Mouse (Mus musculus) kidney, adult 2 months (tissue): ENCODE measurements around the gene Ap1s1. TPM values are rescaled to one million over a fixed set of nuclear protein-coding genes. Genes with fewer than 3 reads are reported as not detected.

Experiments
- DNase-seq: peaks from one replicate; pipeline ENCODE4 v3.0.0; 2021
- H3K27ac ChIP-seq: fragments of 200-500 bp; 2 replicates; pipeline ENCODE4 v1.5.1; 2012; ENCODE audit warnings: low read depth, low read length, control low read depth, inconsistent platforms; ENCODE audit not compliant: insufficient read depth
- H3K27me3 ChIP-seq: fragments of 200-500 bp; replicated peaks from 2 replicates; pipeline ENCODE4 v1.6.1; 2012; ENCODE audit warnings: mild to moderate bottlenecking, moderate library complexity, low read length, inconsistent platforms; ENCODE audit not compliant: control insufficient read depth, insufficient read depth
- H3K36me3 ChIP-seq: fragments of 200-500 bp; 2 replicates; pipeline ENCODE4 v1.6.1; 2012; ENCODE audit warnings: mild to moderate bottlenecking, moderate library complexity, low read length, inconsistent platforms; ENCODE audit not compliant: control insufficient read depth, insufficient read depth
- H3K4me1 ChIP-seq: fragments of 200-500 bp; 2 replicates; pipeline ENCODE4 v1.6.1; 2011; ENCODE audit warnings: low read length; ENCODE audit not compliant: control insufficient read depth, insufficient read depth
- H3K4me3 ChIP-seq: fragments of 200-500 bp; 2 replicates; pipeline ENCODE4 v1.5.1; 2011; ENCODE audit warnings: mild to moderate bottlenecking, low read depth, low read length, control low read depth; ENCODE audit not compliant: insufficient read depth
- CTCF ChIP-seq: fragments of 200-500 bp; conservative IDR thresholded peaks from 2 replicates; pipeline ENCODE4 v1.5.1; 2011; ENCODE audit warnings: low read depth, mild to moderate bottlenecking, control low read depth, low read length, moderate library complexity, mixed read lengths; ENCODE audit not compliant: insufficient read depth, insufficient read length
- POLR2A ChIP-seq: fragments of 200-500 bp; IDR thresholded peaks from one replicate; pipeline ENCODE4 v1.6.1; 2011; ENCODE audit warnings: low read depth, low read length, control low read depth
- WGBS: fragments of 180-500 bp; shearing (Covaris S2); methylation state at CpG from one replicate; pipeline ENCODE4 v1.1.7; 2018; 5-methylcytosine and 5-hydroxymethylcytosine counted together
- polyA plus RNA-seq: library from polyadenylated mRNA; depleted of rRNA; stranded (reverse); fragments of >200 nt; gene quantifications from 2 replicates; pipeline ENCODE4 v1.2.3, GENCODE M21; 2012

Gene Ap1s1
- polyA plus RNA-seq, 1 experiment = 67.0 TPM

DNA sequence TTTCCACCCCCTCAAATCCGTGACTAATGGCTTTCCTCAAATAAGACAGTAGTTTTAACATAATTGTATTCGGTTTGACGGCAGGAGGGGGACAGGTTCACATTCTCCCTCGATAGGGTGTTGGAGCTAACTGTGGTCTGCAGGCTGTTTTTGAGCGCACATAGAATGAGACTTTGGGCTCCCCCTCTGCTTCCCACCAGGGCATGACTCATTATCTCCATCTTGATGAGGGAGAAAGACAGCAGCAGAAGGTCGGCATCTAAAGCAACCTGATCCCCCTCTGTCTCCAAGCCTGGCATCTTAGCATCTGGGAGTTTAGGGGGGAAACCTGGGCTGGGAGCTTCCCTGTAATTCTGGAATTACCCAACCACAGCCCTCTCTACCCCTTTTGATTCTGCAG is 19.5 kb upstream of the Ap1s1 start:
- no peak for DNase-seq
- Histone ChIP-seq H3K27me3 (no peaks in the 10 kb centered on the region), H3K4me1 (no peaks in the 10 kb centered on the region), H3K4me3 (no peak overlapping the region), H3K27ac (no peak overlapping the region), H3K36me3 (no peaks in the 10 kb centered on the region)
- TF ChIP-seq POLR2A (no peak), CTCF (no peak)
- WGBS = 67% methylated on average over 6 of the region's 6 CpGs

DNA sequence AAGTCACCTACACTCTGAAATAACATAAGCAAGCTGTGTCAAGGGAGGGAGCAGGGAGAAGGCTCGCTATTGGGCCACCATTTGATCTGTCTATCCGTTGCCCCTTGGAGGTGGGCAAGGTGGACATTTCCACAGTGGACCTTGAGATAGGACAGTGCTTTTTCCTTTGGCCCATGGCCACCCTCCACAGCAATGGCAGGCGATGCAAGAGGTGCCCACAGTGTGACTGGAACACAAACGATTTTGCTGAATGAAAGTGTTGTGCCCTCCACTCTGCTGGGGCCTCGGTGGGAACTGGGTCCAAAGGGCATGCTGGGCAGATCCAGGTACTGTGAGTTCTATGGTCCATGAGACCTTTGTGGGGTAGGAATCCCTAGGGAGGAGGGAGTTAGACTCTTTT is 16.7 kb upstream of the Ap1s1 start:
- 80% methylated on average over 5 of the region's 5 CpGs for WGBS
- TF ChIP-seq POLR2A (no peak), CTCF (no peak)
- Histone ChIP-seq H3K27me3 (no peaks in the 10 kb centered on the region), H3K36me3 (no peaks in the 10 kb centered on the region), H3K4me3 (no peak overlapping the region), H3K27ac (no peak overlapping the region), H3K4me1 (no peaks in the 10 kb centered on the region)
- no peak for DNase-seq

DNA sequence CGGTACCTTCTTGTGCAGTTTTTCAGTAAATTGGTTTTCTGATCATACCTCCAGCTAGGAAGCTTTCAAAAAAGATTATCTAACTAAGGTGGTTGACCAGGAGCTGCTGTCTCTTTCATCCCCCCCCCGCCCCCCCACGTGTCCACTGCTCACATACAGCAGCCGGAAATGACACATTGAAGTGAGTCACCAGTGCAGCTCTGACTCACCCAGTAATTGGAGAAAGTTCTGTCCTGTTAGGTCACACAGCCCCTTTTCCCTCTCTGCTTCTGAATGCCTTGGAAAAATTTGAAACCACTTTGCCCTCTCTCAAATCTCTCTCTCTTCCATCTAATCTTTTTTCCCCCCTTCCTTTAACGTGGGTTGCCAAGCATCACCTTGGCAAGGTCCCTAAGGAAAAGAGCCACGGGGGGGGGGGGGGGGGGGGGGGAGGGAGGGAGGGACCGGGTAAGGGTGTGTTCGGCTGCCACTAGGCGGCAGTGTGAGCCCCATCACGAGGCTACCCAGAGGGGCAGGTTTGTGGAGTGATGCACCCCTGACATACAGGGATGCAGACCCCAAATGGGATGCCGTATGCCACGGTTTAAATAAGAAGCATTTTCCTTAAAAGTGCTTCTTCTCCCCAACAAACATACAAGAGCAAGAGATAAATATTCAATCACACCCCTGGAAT is 16.0 kb upstream of the Ap1s1 start:
- 24% methylated on average over 11 of the region's 12 CpGs for WGBS
- no peaks in the 10 kb centered on the region for H3K36me3 ChIP-seq
- peak; percentile 60 for DNase-seq
- TF ChIP-seq CTCF (peak; percentile 64), POLR2A (no peak)
- H3K27ac ChIP-seq = no peak overlapping the region
- H3K4me3 ChIP-seq = no peak overlapping the region
- H3K27me3 ChIP-seq = no peaks in the 10 kb centered on the region
- no peaks in the 10 kb centered on the region for H3K4me1 ChIP-seq

DNA sequence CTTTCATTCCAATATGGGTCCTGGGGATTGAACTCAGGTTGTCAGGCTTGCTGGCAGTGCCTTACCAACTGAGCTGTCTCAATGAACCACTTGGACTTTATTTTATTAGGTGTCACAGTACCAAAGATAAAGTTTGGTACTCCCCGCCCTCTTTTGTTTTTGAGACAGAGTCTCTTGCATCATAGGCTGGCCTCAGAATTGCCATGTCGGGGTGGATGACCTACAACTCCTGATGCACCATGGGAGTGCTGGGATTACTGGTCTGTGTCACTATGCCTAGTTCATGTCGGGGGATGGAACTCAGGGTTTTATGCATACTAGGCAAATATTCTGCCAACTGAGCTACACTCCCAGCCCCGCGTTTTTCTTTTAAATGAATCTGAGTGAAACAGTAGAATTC is 8.9 kb upstream of the Ap1s1 start:
- no peaks in the 10 kb centered on the region; the same call in 1 of the 2 replicates for H3K4me1 ChIP-seq
- no peaks in the 10 kb centered on the region for H3K36me3 ChIP-seq
- WGBS = 70% methylated on average over 5 of the region's 5 CpGs
- no peak overlapping the region for H3K27ac ChIP-seq
- no peaks in the 10 kb centered on the region for H3K27me3 ChIP-seq
- no peak overlapping the region for H3K4me3 ChIP-seq
- TF ChIP-seq POLR2A (no peak), CTCF (no peak)
- no peak for DNase-seq

DNA sequence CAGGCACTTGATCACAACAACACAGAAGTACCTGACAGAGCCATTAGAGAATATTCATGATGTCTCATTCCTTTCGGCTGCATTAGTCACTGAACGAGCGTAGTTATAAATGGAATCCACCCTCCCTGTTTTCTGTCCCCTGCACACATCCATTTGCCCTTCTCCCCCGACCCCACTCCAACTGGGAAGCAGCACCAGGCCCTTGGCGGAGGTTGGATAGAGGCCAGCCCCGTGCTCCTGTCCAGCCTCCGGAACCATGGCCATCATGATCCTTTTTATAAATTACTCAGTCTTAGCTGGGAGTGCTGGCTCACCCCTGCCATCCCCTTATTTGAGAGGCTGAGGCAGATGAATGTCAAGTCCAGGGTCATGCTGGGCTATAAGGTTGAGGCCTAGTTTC is 8.4 kb upstream of the Ap1s1 start:
- H3K27ac ChIP-seq = no peak overlapping the region
- no peaks in the 10 kb centered on the region; the same call in 1 of the 2 replicates for H3K4me1 ChIP-seq
- H3K36me3 ChIP-seq = no peaks in the 10 kb centered on the region
- 73% methylated on average over 7 of the region's 7 CpGs for WGBS
- H3K27me3 ChIP-seq = no peaks in the 10 kb centered on the region
- no peak for DNase-seq
- TF ChIP-seq CTCF (no peak), POLR2A (no peak)
- no peak overlapping the region for H3K4me3 ChIP-seq

DNA sequence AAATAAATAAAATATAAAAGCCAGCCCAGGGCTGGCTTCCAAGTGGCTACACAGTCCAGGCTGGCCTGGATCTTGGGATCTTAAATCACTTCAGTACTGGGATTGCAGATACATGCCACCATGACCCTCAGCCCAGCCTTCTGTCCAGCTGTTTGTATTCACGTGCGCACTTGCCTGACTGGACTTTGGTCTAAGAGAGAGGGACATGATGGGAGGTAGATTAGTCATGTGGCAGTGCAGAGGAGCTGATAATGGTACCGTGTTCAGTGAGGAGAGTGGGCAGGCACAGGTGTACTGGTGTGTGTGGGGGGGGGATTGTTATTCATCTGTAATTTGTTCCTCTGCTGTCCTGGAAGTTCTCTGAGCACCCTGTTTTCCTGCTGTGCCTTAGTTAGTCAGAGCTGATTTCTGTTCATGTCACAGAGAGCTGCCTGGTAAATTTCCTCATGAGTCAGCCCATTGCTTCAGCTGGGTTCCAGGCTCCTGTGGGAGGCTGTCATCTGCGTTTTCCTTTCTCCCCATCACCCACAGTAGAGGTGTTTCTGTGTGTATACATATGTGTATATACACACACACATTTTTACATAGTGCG is 6.1 kb upstream of the Ap1s1 start:
- DNase-seq = peak; percentile 55
- H3K4me1 ChIP-seq = no peaks in the 10 kb centered on the region; the same call in 1 of the 2 replicates
- H3K27me3 ChIP-seq = no peaks in the 10 kb centered on the region
- H3K36me3 ChIP-seq = no peaks in the 10 kb centered on the region
- WGBS = 64% methylated on average over 5 of the region's 5 CpGs
- no peak overlapping the region for H3K27ac ChIP-seq
- H3K4me3 ChIP-seq = no peak overlapping the region
- no peak for TF ChIP-seq CTCF
- no peak for TF ChIP-seq POLR2A

DNA sequence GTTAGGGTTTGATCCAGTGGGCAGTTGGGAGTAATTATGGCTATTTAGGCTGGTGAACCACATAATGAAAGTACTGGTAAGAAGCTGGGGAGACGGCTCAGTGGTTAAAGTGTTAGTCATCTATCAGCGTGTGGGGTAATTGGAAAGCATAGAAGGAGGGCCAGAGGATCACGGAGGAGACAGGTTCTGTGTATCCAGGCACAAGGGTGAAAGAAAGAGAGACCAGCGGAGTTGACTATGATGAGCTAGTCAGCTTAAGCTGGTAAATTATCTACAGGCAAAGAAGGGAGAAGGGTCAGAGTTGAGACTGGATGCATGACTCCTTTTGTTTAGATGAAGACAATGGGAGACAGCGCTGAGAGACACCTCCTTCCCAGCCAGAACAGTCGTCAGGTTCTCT is 5.2 kb upstream of the Ap1s1 start:
- Histone ChIP-seq H3K27ac (no peak overlapping the region), H3K27me3 (no peaks in the 10 kb centered on the region), H3K4me3 (no peak overlapping the region), H3K36me3 (no peaks in the 10 kb centered on the region), H3K4me1 (no peaks in the 10 kb centered on the region; the same call in 1 of the 2 replicates)
- WGBS = 40% methylated on average over 6 of the region's 6 CpGs
- peak; percentile 75 for DNase-seq
- TF ChIP-seq POLR2A = no peak
- no peak for TF ChIP-seq CTCF
